Mouse (Mus musculus): ENCODE measurements around the gene Ttc37.

- TF ChIP-seq GATA1 (IDR thresholded peaks at IDR 0.05; ENCODE audit: borderline replicate concordance, low read length), result no peak
- TF ChIP-seq FLI1 (IDR thresholded peaks at IDR 0.05; ENCODE audit: low read length), result no peak
Observed at GRCm38 (mm10) chr13:76160587-76160986, 62.1 kb downstream of the Ttc37 start.

Measured in megakaryocyte, embryonic 14.5 days (primary cell).